Mouse (Mus musculus) ES-Bruce4 (cell line): ENCODE measurements around the gene Coro1b.

Experiments used
- CTCF ChIP-seq: IDR thresholded peaks from one replicate; pipeline ENCODE4 v1.8.1; 2011; ENCODE audit warnings: low read depth, low read length
- POLR2A ChIP-seq: IDR thresholded peaks from one replicate; pipeline ENCODE4 v1.8.1; 2011; ENCODE audit warnings: low read length; ENCODE audit not compliant: insufficient read depth

DNA sequence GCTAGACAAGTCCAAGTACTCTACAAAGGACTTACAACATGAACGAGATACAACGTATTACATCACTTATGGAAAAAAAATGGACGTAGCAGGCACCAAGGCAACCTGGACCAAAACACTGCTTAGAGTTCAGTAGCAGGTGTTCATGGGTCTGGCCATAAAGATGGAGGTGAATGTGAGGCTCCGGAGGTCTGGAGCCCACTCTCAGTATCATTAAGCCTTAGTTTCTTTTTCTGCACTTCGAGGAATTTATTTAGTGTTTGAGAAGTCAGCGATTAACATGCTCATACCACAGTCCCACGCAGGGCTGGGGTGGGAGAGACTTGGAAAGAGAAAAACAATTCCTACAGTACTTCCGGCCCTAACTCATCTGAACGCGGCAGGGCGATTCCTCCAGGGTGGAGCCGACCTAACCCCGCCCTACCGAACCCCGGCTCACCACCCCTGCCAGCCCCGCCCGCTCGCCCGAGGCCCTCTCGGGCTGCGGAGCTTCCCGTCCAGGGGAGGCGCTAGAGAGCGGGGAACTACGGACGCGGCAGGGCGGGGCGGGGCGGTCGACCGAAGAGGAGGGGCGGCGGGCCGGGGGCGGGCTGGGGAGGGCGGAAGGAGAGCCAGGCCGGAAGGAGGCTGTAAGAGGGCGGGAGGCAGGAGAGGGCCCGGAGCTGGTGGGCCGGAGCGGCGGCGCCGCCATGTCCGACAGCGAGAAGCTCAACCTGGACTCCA is 43.3 kb downstream of the Coro1b start, which contains the start of gene Ppp1ca:
- peak; percentile 62 for TF ChIP-seq POLR2A
- peak; percentile 47 for TF ChIP-seq CTCF
